ENCODE assay signal across 8 mouse cellular contexts in genomic region chr9:102720567-102721167, GRCm38 (mm10). TPM values are rescaled to one million over a fixed set of nuclear protein-coding genes. Genes with fewer than 3 reads are reported as not detected.
A peak's percentile ranks its signal among the peaks of the same experiment; 100 is the strongest.
DNase-seq lines count a peak whose midpoint lies in the region; ATAC-seq and TF ChIP-seq lines count a peak whose summit lies in the region.

No protein-coding gene starts in this region.

- peak overlapping the region; percentile 75 for H3K4me3 ChIP-seq in left cerebral cortex, adult 2 months
- peak overlapping the region; percentile 85 for H3K4me3 ChIP-seq in embryonic fibroblast, embryonic 13.5 days (ENCODE audit: insufficient read depth, low read length)
- peak overlapping the region; percentile 85 for H3K4me3 ChIP-seq in intestine, postnatal 0 days (ENCODE audit: low read depth, low read length)
- peak overlapping the region; percentile 95 for H3K4me3 ChIP-seq in neural tube, embryonic 13.5 days

- TF ChIP-seq CTCF in left cerebral cortex, adult 2 months (IDR thresholded peaks at IDR 0.05): no peak
- no peak for TF ChIP-seq CTCF in embryonic fibroblast, embryonic 13.5 days (IDR thresholded peaks at IDR 0.05; ENCODE audit: borderline replicate concordance, insufficient read depth, low read length)
- TF ChIP-seq CTCF in intestine, postnatal 0 days (IDR thresholded peaks at IDR 0.05; ENCODE audit: low read depth): no peak

- peaks cover 52% of the 10 kb centered on the region for H3K36me3 ChIP-seq in intestine, postnatal 0 days (ENCODE audit: control insufficient read depth, insufficient read depth)
- H3K36me3 ChIP-seq in neural tube, embryonic 13.5 days: peaks cover 53% of the 10 kb centered on the region

- peak overlapping the region; percentile 28; the same call in 1 of the 2 replicates for H3K9ac ChIP-seq in intestine, postnatal 0 days (ENCODE audit: low read depth, low read length)
- peak overlapping the region; percentile 100 for H3K9ac ChIP-seq in neural tube, embryonic 13.5 days

- DNase-seq in left cerebral cortex, adult 2 months (ENCODE audit: extremely low spot score in 1 of 2, low spot score in 2 of 2): no peak
- DNase-seq in left cerebral cortex, postnatal 36 days (ENCODE audit: low spot score in 2 of 2): no peak
- DNase-seq in embryo, embryonic 11 days: no peak
- DNase-seq in spleen, adult 18-20 months: no peak
- DNase-seq in thymus, postnatal 36 days: no peak

- H3K27me3 ChIP-seq in intestine, postnatal 0 days (replicated peaks; ENCODE audit: control insufficient read depth, insufficient read depth, low read length): no peaks in the 10 kb centered on the region
- H3K27me3 ChIP-seq in neural tube, embryonic 13.5 days: no peaks in the 10 kb centered on the region

- H3K9me3 ChIP-seq in intestine, postnatal 0 days (ENCODE audit: control insufficient read depth): no peaks in the 10 kb centered on the region
- H3K9me3 ChIP-seq in neural tube, embryonic 13.5 days: no peaks in the 10 kb centered on the region

- H3K4me1 ChIP-seq in embryonic fibroblast, embryonic 13.5 days (ENCODE audit: control insufficient read depth, insufficient read depth, low read length): peaks cover 20% of the 10 kb centered on the region
- H3K4me1 ChIP-seq in intestine, postnatal 0 days (replicated peaks; ENCODE audit: control insufficient read depth, insufficient read depth, low read length): peaks cover under 1% of the 10 kb centered on the region; the same call in 1 of the 2 replicates
- peaks cover 81% of the 10 kb centered on the region for H3K4me1 ChIP-seq in neural tube, embryonic 13.5 days (replicated peaks)

- ATAC-seq in intestine, postnatal 0 days: no peak
- ATAC-seq in neural tube, embryonic 13.5 days (ENCODE audit: low read depth): no peak

- intact Hi-C loops in left cerebral cortex, adult 2 months (cut with DNase I): no loop called here
- intact Hi-C loops in left cerebral cortex, postnatal 36 days (cut with DNase I): no loop called here

- H3K4me2 ChIP-seq in intestine, postnatal 0 days (replicated peaks; ENCODE audit: low read depth): peak overlapping the region; percentile 96
- peak overlapping the region; percentile 99 for H3K4me2 ChIP-seq in neural tube, embryonic 13.5 days

- TF ChIP-seq POLR2A in embryonic fibroblast, embryonic 13.5 days (IDR thresholded peaks at IDR 0.05; ENCODE audit: low read depth, low read length): no peak

- 52% methylated on average over 18 of the region's 18 CpGs for WGBS in intestine, postnatal 0 days
- 53% methylated on average over 18 of the region's 18 CpGs for WGBS in neural tube, embryonic 13.5 days

- H3K27ac ChIP-seq in left cerebral cortex, adult 2 months: peak overlapping the region; percentile 51
- H3K27ac ChIP-seq in embryonic fibroblast, embryonic 13.5 days (ENCODE audit: insufficient read depth, low read length): peak overlapping the region; percentile 96
- H3K27ac ChIP-seq in intestine, postnatal 0 days (ENCODE audit: low read depth, low read length): peak overlapping the region; percentile 35; the same call in 1 of the 2 replicates
- peak overlapping the region; percentile 99 for H3K27ac ChIP-seq in neural tube, embryonic 13.5 days (replicated peaks)

RNA-seq across cellular contexts. Expression of gene Amotl2, which starts 4.2 kb away (rescaled TPM):
- total RNA-seq in left cerebral cortex, adult 2 months (2021): 10 to 100 TPM; 21.3 to 22.4 TPM
- 10 to 100 TPM; 18.5 to 24.3 TPM for total RNA-seq in left cerebral cortex, postnatal 36 days (2021)
- polyA plus RNA-seq in embryonic fibroblast, embryonic 13.5 days (2011; ENCODE audit: insufficient read length, low read depth, missing spikeins): 135 and 188 TPM in 2 replicates
- 12.4 and 13.4 TPM in 2 replicates for polyA plus RNA-seq in intestine, postnatal 0 days (2015; fragmentation: Nextera tagmentation; extraction: Ambion mirVana)
- 59.3 and 69.6 TPM in 2 replicates for polyA plus RNA-seq in neural tube, embryonic 13.5 days (2015; fragmentation: Nextera tagmentation; extraction: Ambion mirVana)

Comparison
In these comparisons a context has a peak if more than half of its experiments do, and no peak if none do; other contexts are left out.
1. H3K27ac ChIP-seq: peak in every context shown above with its lines; median percentile 99 in neural tube, embryonic 13.5 days; 96 in embryonic fibroblast, embryonic 13.5 days; 51 in left cerebral cortex, adult 2 months; 35 in intestine, postnatal 0 days.